Mouse (Mus musculus) midbrain, embryonic 11.5 days (tissue): ENCODE results near the gene Prkab2. TPM values are rescaled to one million over a fixed set of nuclear protein-coding genes. Genes with fewer than 3 reads are reported as not detected.

Source experiments
- ATAC-seq: fragments of 200-750 bp; cut with Nextera tagmentation; 2 replicates; pipeline ENCODE4 v1.8.0; 2017; ENCODE audit warnings: moderate TSS enrichment, moderate library complexity; ENCODE audit not compliant: low FRiP score
- DNase-seq: peaks from one replicate; pipeline ENCODE4 v3.0.0; 2015; ENCODE audit warnings: low spot score; ENCODE audit errors: missing footprints
- H3K27ac ChIP-seq: fragments of 300-500 bp; sonication (generic); 2 replicates; pipeline ENCODE4 v1.5.1; 2014; ENCODE audit warnings: low read depth, low read length
- H3K27me3 ChIP-seq: fragments of 300-500 bp; sonication (generic); 2 replicates; pipeline ENCODE4 v1.6.1; 2014; ENCODE audit warnings: mild to moderate bottlenecking, low read length, moderate library complexity, mixed read lengths; ENCODE audit not compliant: control insufficient read depth, insufficient read depth
- H3K36me3 ChIP-seq: fragments of 300-500 bp; sonication (generic); 2 replicates; pipeline ENCODE4 v1.6.1; 2014; ENCODE audit warnings: mild to moderate bottlenecking, low read length, moderate library complexity, mixed read lengths; ENCODE audit not compliant: control insufficient read depth, insufficient read depth
- H3K4me1 ChIP-seq: fragments of 300-500 bp; sonication (generic); 2 replicates; pipeline ENCODE4 v1.6.1; 2014; ENCODE audit warnings: low read length; ENCODE audit not compliant: control insufficient read depth, insufficient read depth
- H3K4me2 ChIP-seq: fragments of 300-500 bp; sonication (generic); 2 replicates; pipeline ENCODE4 v1.6.1; 2014; ENCODE audit warnings: mild to moderate bottlenecking, moderate library complexity
- H3K4me3 ChIP-seq: fragments of 300-500 bp; sonication (generic); 2 replicates; pipeline ENCODE4 v1.5.1; 2014; ENCODE audit warnings: low read depth, low read length
- H3K9ac ChIP-seq: fragments of 300-500 bp; sonication (generic); 2 replicates; pipeline ENCODE4 v1.6.1; 2014; ENCODE audit warnings: low read length
- H3K9me3 ChIP-seq: fragments of 300-500 bp; sonication (generic); 2 replicates; pipeline ENCODE4 v1.6.1; 2016; ENCODE audit warnings: low read length; ENCODE audit not compliant: control insufficient read depth
- WGBS: fragments of 180-500 bp; shearing (Covaris S2); extraction: QIAGEN DNeasy Blood & Tissue Kit; methylation state at CpG from one replicate; pipeline ENCODE4 v1.1.7; 2014; 5-methylcytosine and 5-hydroxymethylcytosine counted together
- polyA plus RNA-seq: library from polyadenylated mRNA; unstranded; fragments of >200 nt; fragmentation: Nextera tagmentation; extraction: Ambion mirVana; gene quantifications from 2 replicates; pipeline ENCODE4 v1.2.1, GENCODE M21; 2014

Prkab2 gene
- polyA plus RNA-seq, 1 experiment from 2014 or later = 6.9 TPM

DNA sequence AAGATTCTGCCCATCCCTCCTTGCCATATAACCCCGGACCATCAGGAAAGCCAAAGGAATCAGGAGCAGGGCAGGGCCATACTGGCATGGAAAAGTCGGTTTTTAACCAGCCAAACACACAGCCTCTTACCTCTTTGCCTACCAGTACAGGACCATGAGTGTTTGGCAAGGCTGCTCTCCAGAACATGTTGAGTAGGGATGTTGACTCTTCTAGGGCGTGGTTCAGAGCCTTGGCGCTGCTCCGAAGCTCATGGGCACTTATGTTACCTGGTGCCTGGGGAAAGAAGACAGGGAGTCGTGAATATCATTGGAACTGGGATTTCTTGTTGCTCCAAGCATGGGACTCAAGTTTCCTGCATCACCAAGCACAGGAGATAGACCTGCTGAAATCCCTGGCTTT, 35.8 kb downstream of the Prkab2 start:
- Histone ChIP-seq H3K9ac (no peak overlapping the region), H3K27ac (no peak overlapping the region), H3K4me2 (no peak overlapping the region), H3K4me3 (no peak overlapping the region), H3K4me1 (no peaks in the 10 kb centered on the region), H3K9me3 (no peaks in the 10 kb centered on the region), H3K27me3 (no peaks in the 10 kb centered on the region), H3K36me3 (no peaks in the 10 kb centered on the region)
- WGBS = 91% methylated on average over 6 of the region's 6 CpGs
- ATAC-seq (no peak), DNase-seq (no peak)

DNA sequence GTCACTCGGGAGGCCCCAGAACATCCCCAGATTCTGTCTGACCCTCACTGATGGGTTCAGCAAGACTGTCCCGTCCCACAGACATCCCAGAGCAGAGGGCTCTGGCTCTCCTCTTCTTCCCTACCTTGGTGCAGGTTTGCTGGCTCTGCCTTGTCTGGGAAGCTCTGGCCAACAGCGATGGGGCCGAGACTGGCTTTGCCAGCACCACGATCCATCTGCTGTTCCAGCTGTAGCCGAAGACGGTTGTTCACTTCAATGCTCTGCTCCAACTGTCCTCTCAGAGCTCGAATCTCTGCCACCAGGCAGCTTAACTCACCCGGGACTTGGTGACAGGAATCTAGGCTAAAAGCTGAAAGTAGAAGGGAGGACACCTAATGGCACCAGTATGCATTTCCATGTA, 38.9 kb downstream of the Prkab2 start:
- ATAC-seq (no peak), DNase-seq (no peak)
- H3K9me3 ChIP-seq = no peaks in the 10 kb centered on the region
- H3K4me3 ChIP-seq = no peak overlapping the region
- H3K4me1 ChIP-seq = no peaks in the 10 kb centered on the region
- no peak overlapping the region for H3K27ac ChIP-seq
- H3K4me2 ChIP-seq = no peak overlapping the region
- WGBS = 83% methylated on average over 9 of the region's 9 CpGs
- no peak overlapping the region for H3K9ac ChIP-seq
- no peaks in the 10 kb centered on the region for H3K27me3 ChIP-seq
- H3K36me3 ChIP-seq = no peaks in the 10 kb centered on the region

DNA sequence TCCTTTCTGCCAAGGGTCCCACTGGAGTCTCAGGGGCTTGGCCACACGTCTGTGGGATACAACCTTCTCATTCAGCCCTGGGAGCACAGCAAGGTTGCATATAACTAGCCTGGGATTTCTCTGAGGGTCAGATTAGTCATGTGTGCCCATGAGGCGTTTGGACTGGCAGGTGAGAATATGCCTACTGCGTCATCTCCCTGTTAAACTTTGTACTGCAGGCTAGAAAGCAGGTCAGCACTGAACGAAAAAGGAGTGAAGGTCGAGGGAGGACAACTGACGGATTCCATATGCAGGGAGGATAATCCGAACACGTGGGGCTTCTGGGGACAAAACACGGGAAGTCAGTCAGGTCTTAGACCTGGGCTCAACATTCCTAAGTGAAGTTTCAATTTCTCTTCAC, 39.3 kb downstream of the Prkab2 start:
- Histone ChIP-seq H3K27me3 (no peaks in the 10 kb centered on the region), H3K4me2 (no peak overlapping the region), H3K4me3 (no peak overlapping the region), H3K9me3 (no peaks in the 10 kb centered on the region), H3K4me1 (no peaks in the 10 kb centered on the region), H3K27ac (no peak overlapping the region), H3K9ac (no peak overlapping the region), H3K36me3 (no peaks in the 10 kb centered on the region)
- no peak for DNase-seq
- no peak for ATAC-seq
- 82% methylated on average over 9 of the region's 9 CpGs for WGBS

DNA sequence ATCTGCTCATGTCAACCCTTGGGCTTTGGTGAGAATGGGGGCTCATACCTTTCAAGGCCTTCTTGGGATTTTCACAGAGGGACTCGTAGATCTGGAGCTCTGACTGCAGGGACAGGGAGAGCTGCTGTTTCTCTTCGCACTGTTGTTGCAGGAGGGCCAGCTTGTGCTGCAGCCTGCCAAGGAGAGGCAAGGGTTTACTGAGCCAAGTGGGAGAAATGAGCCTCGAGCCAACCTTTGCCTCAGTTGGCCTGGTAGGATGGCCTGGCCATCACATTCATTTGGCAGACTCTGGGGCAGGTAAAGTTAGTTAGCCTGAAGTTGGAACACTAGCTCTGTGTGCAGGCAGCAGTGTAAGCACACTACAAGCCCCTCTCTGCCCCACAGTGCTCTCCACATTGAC, 41.1 kb downstream of the Prkab2 start:
- Histone ChIP-seq H3K27ac (no peak overlapping the region), H3K27me3 (no peaks in the 10 kb centered on the region), H3K36me3 (no peaks in the 10 kb centered on the region), H3K9me3 (no peaks in the 10 kb centered on the region), H3K4me1 (no peaks in the 10 kb centered on the region), H3K4me2 (no peak overlapping the region), H3K4me3 (no peak overlapping the region), H3K9ac (no peak overlapping the region)
- DNase-seq = no peak
- ATAC-seq = no peak
- 82% methylated on average over 3 of the region's 3 CpGs for WGBS

DNA sequence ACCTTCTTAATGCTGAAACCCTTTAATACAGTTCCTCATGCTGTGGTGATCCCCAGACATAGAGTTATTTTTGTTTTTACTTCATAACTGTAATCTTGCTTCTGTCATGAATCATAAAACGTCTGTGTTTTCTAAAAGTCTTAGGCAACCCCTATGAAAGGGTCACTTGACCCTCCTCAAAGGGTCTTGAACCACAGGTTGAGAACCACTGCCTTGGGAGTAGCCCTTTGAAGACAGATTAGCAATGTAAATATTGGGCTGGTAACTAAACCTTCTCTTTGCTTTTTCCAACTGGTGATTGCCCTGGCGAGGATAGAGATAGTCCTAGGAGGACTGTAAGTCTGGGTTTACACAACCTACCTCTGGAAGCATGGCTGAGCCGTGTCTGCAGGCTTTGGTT, 43.2 kb downstream of the Prkab2 start:
- Histone ChIP-seq H3K36me3 (no peaks in the 10 kb centered on the region), H3K27ac (no peak overlapping the region), H3K9ac (no peak overlapping the region), H3K4me1 (no peaks in the 10 kb centered on the region), H3K27me3 (no peaks in the 10 kb centered on the region), H3K4me2 (no peak overlapping the region), H3K4me3 (no peak overlapping the region), H3K9me3 (no peaks in the 10 kb centered on the region)
- ATAC-seq = no peak
- no peak for DNase-seq
- 56% methylated on average over 3 of the region's 3 CpGs for WGBS

DNA sequence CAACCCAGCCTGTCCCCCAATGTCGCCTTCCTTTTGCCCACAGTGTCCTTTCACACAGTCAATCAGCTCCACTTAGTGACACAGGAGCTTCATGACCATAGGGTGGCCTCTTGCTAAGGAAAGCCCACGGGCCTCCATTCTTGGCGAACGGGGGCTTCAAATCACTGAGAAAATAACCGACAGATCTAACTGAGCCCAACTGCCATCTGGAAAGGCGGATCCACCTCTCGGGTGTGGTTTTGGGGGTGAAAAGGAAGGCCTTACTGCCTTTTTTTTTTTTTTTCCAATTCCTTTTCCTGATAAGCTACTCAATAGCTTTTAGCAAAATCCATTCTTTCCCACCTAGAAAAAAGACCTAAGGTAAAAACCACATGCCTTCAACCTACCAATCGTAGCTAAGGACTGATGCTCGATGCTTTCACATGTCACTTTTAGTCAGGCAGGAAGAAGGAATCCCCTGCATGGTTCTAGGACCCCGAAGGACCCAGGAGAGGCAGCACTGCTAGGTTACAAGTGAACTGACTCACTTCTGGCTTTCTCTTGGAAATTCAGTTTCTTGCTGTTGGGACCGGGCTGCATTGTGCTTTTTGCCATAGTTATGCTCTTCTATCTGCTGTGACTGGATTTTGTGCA, 44.6 kb downstream of the Prkab2 start:
- Histone ChIP-seq H3K4me1 (no peaks in the 10 kb centered on the region), H3K27me3 (no peaks in the 10 kb centered on the region), H3K9ac (no peak overlapping the region), H3K9me3 (no peaks in the 10 kb centered on the region), H3K27ac (no peak overlapping the region), H3K36me3 (no peaks in the 10 kb centered on the region), H3K4me2 (no peak overlapping the region), H3K4me3 (no peak overlapping the region)
- ATAC-seq (no peak), DNase-seq (no peak)
- WGBS = 95% methylated on average over 11 of the region's 11 CpGs

DNA sequence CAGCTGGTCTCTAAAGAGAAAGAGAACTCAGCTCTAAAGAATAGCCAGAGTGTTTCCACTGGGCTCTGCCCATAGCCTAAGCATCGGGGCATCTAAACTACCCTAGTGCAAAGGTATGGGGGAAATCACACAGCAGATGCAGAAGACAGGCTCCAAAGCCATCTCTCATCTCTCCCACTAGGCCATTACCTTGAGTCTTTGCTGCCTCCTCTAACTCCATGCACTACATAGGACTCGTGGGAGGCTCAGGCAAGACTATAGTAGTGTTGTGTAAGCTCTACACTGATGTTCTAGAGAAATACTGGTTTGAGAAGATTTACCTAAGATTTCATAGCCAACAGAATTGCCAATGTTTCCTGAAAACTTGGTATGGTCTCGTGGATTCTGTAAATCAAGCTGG, 47.5 kb downstream of the Prkab2 start:
- DNase-seq = no peak
- Histone ChIP-seq H3K36me3 (no peaks in the 10 kb centered on the region), H3K4me2 (no peak overlapping the region), H3K9me3 (no peaks in the 10 kb centered on the region), H3K4me1 (no peaks in the 10 kb centered on the region), H3K9ac (no peak overlapping the region), H3K27ac (no peak overlapping the region), H3K4me3 (no peak overlapping the region), H3K27me3 (no peaks in the 10 kb centered on the region)
- no peak for ATAC-seq
- 79% methylated on average over 3 of the region's 3 CpGs for WGBS

DNA sequence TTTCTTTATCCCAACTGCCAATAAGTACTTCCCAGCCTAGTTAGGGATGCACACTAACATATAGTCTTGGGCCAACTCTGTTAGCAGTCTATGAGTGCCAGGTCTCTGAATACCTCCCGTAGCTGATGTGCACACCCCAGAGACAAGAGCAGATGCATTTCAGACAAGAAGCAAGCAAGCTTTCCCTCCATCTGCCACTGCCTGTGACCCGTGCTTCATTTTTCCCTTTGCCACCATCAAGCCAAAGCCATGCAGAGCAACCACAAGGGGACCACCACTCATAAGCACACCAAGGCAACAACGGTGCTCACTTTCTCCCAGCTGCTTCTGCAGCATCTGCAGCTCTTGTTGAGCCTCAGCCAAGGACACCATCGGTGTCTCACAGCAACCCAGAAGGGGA, 48.6 kb downstream of the Prkab2 start:
- H3K36me3 ChIP-seq = no peaks in the 10 kb centered on the region
- H3K9ac ChIP-seq = no peak overlapping the region
- H3K27me3 ChIP-seq = no peaks in the 10 kb centered on the region
- H3K9me3 ChIP-seq = no peaks in the 10 kb centered on the region
- H3K4me1 ChIP-seq = no peaks in the 10 kb centered on the region
- no peak overlapping the region for H3K4me3 ChIP-seq
- H3K4me2 ChIP-seq = no peak overlapping the region
- no peak overlapping the region for H3K27ac ChIP-seq
- no peak for DNase-seq
- no peak for ATAC-seq
- 90% methylated on average over 4 of the region's 4 CpGs for WGBS

DNA sequence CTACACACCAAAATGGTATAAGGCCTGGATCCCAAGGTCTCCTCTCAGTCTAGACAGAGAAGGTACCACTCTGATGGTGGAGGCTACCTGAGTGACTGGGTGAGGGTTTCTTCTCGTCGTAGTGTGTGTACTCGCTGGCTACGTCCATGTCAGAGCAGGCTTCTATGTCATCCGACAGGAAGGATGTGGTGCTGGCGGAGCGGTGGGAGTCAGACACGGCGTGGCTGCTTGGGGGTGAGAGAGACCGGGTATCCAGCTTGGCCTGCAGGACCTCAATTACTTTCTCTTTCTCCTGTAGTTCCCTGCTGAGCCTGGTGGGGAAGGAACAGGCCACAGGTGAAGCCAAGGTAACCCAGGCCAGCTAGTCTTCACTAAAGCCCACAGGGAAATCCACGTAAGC, 52.1 kb downstream of the Prkab2 start:
- no peak overlapping the region for H3K27ac ChIP-seq
- no peaks in the 10 kb centered on the region for H3K4me1 ChIP-seq
- no peak for DNase-seq
- H3K36me3 ChIP-seq = no peaks in the 10 kb centered on the region
- no peaks in the 10 kb centered on the region for H3K27me3 ChIP-seq
- H3K9ac ChIP-seq = no peak overlapping the region
- no peaks in the 10 kb centered on the region for H3K9me3 ChIP-seq
- no peak overlapping the region for H3K4me3 ChIP-seq
- no peak for ATAC-seq
- 82% methylated on average over 11 of the region's 11 CpGs for WGBS
- H3K4me2 ChIP-seq = no peak overlapping the region

DNA sequence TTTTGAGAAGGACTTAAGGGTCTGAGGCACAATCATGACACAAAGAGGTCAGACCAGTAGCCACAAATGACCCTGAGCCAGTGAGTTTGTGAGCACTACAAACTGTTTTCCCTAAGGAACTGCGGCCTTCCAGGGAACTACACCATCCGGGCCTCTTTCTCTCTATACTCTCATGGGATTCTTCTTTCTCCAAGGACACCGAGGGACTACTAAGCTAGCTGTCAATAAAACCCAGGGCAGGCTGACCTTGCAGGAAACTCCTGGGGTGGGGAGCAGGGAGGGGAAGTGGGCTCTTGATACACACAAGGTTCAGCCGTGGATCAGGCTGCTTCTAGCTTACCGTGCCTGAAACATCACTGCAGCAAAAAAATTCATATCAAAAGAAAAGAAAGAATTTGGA, 52.9 kb downstream of the Prkab2 start:
- DNase-seq (no peak), ATAC-seq (no peak)
- Histone ChIP-seq H3K4me3 (no peak overlapping the region), H3K27me3 (no peaks in the 10 kb centered on the region), H3K9me3 (no peaks in the 10 kb centered on the region), H3K4me1 (no peaks in the 10 kb centered on the region), H3K36me3 (no peaks in the 10 kb centered on the region), H3K27ac (no peak overlapping the region), H3K9ac (no peak overlapping the region), H3K4me2 (no peak overlapping the region)
- WGBS = 70% methylated on average over 5 of the region's 5 CpGs
